Mouse (Mus musculus): ENCODE results near the gene Olfr1094. TPM values are rescaled to one million over a fixed set of nuclear protein-coding genes. Genes with fewer than 3 reads are reported as not detected.

The Olfr1094 gene
- total RNA-seq (2021) = not detected
- long read RNA-seq, experiment 1 = 0 reads
- long read RNA-seq, experiment 2 = 0 reads

- no peak for DNase-seq (ENCODE audit: low spot score in 2 of 2)
These were observed at the start of gene Olfr1094 for GRCm38 (mm10) chr2:86824363-86824762. Gene Olfr1094 (plus strand): TSS chr2:86824663.

- no peak for DNase-seq (ENCODE audit: low spot score in 2 of 2)
These were observed 42.3 kb upstream of the Olfr1094 start, which contains the start of gene Olfr1093 for GRCm38 (mm10) chr2:86782179-86782578. Gene Olfr1093 (plus strand): TSS chr2:86782479.

GRCm38 (mm10) chr2:86809918-86810317, 14.5 kb upstream of the Olfr1094 start, which contains the start of gene Olfr141:
Gene Olfr141 (minus strand): TSS chr2:86810018.
- no peak for DNase-seq (ENCODE audit: low spot score in 2 of 2)

GRCm38 (mm10) chr2:86851596-86851995, 27.1 kb downstream of the Olfr1094 start, which contains the start of gene Olfr1095:
Gene Olfr1095 (minus strand): TSS chr2:86851696.
- DNase-seq (ENCODE audit: low spot score in 2 of 2) = no peak

GRCm38 (mm10) chr2:86874702-86875101, 50.2 kb downstream of the Olfr1094 start, which contains the start of gene Gm13723:
Gene Gm13723 (minus strand): TSS chr2:86874802.
- no peak for DNase-seq (ENCODE audit: low spot score in 2 of 2)

Other genes starting within 250 kb of the Olfr1094 start
- not detected for gene Olfr1082, start 225.7 kb upstream of the Olfr1094 start, total RNA-seq (2021)
- not detected for gene Olfr1084, start 184.9 kb upstream of the Olfr1094 start, total RNA-seq (2021)
- gene Olfr1085, start 162.6 kb upstream of the Olfr1094 start, total RNA-seq (2021) = not detected
- not detected for gene Olfr1086, start 144.6 kb upstream of the Olfr1094 start, total RNA-seq (2021)
- gene Olfr1087, start 126.3 kb upstream of the Olfr1094 start, total RNA-seq (2021) = not detected
- gene Olfr1089, start 91.0 kb upstream of the Olfr1094 start, total RNA-seq (2021) = not detected
- not detected for gene Olfr1090, start 65.7 kb upstream of the Olfr1094 start, total RNA-seq (2021)
- not detected for gene Olfr1093, start 42.2 kb upstream of the Olfr1094 start, total RNA-seq (2021)
- gene Olfr141, start 14.6 kb upstream of the Olfr1094 start, total RNA-seq (2021) = not detected
- gene Olfr1095, start 27.0 kb downstream of the Olfr1094 start, total RNA-seq (2021) = not detected
- gene Gm13723, start 50.1 kb downstream of the Olfr1094 start, total RNA-seq (2021) = not detected
- gene Olfr1097, start 67.6 kb downstream of the Olfr1094 start, total RNA-seq (2021) = not detected
- not detected for gene Olfr1098, start 99.9 kb downstream of the Olfr1094 start, total RNA-seq (2021)
- gene Olfr1099, start 136.0 kb downstream of the Olfr1094 start, total RNA-seq (2021) = not detected
- gene Olfr1100, start 155.3 kb downstream of the Olfr1094 start, total RNA-seq (2021) = not detected
- gene Olfr1101, start 166.6 kb downstream of the Olfr1094 start, total RNA-seq (2021) = not detected
- not detected for gene Olfr1102, start 173.7 kb downstream of the Olfr1094 start, total RNA-seq (2021)
- gene Olfr1104, start 202.4 kb downstream of the Olfr1094 start, total RNA-seq (2021) = not detected
- gene Olfr1105, start 211.9 kb downstream of the Olfr1094 start, total RNA-seq (2021) = not detected
- gene Olfr1106, start 227.6 kb downstream of the Olfr1094 start, total RNA-seq (2021) = not detected